Mouse (Mus musculus) stomach, embryonic 14.5 days (tissue): ENCODE results near the gene Sec14l4. TPM values are rescaled to one million over a fixed set of nuclear protein-coding genes. Genes with fewer than 3 reads are reported as not detected.
A peak's percentile ranks its signal among the peaks of the same experiment; 100 is the strongest.

Experiments used
- ATAC-seq: fragments of 200-750 bp; cut with Nextera tagmentation; 2 replicates; pipeline ENCODE4 v1.8.0; 2017; ENCODE audit warnings: low read depth, moderate TSS enrichment; ENCODE audit not compliant: insufficient number of reproducible peaks, insufficient read depth, low FRiP score
- H3K27ac ChIP-seq: fragments of 300-500 bp; sonication (generic); 2 replicates; pipeline ENCODE4 v1.5.1; 2014; ENCODE audit warnings: mild to moderate bottlenecking, low read length, moderate library complexity, mixed read lengths
- H3K27me3 ChIP-seq: fragments of 300-500 bp; sonication (generic); 2 replicates; pipeline ENCODE4 v1.6.1; 2014; ENCODE audit warnings: low read length, control low read depth, mixed read lengths; ENCODE audit not compliant: control insufficient read depth, insufficient read depth
- H3K36me3 ChIP-seq: fragments of 300-500 bp; sonication (generic); 2 replicates; pipeline ENCODE4 v1.6.1; 2014; ENCODE audit warnings: mild to moderate bottlenecking, control low read depth, low read length, moderate library complexity, mixed read lengths; ENCODE audit not compliant: control insufficient read depth, insufficient read depth
- H3K4me1 ChIP-seq: fragments of 300-500 bp; sonication (generic); 2 replicates; pipeline ENCODE4 v1.6.1; 2014; ENCODE audit warnings: low read length, control low read depth, mixed read lengths; ENCODE audit not compliant: control insufficient read depth, insufficient read depth
- H3K4me2 ChIP-seq: fragments of 300-500 bp; sonication (generic); replicated peaks from 2 replicates; pipeline ENCODE4 v1.6.1; 2014; ENCODE audit warnings: low read depth, low read length, control low read depth
- H3K4me3 ChIP-seq: fragments of 300-500 bp; sonication (generic); 2 replicates; pipeline ENCODE4 v1.5.1; 2014; ENCODE audit warnings: low read depth, low read length, control low read depth
- H3K9ac ChIP-seq: fragments of 300-500 bp; sonication (generic); replicated peaks from 2 replicates; pipeline ENCODE4 v1.6.1; 2014; ENCODE audit warnings: low read depth, mild to moderate bottlenecking, control low read depth, low read length, moderate library complexity, mixed read lengths
- H3K9me3 ChIP-seq: fragments of 300-500 bp; sonication (generic); 2 replicates; pipeline ENCODE4 v1.6.1; 2016; ENCODE audit warnings: low read depth, low read length, control low read depth; ENCODE audit not compliant: control insufficient read depth
- WGBS: fragments of 180-500 bp; shearing (Covaris S2); extraction: QIAGEN DNeasy Blood & Tissue Kit; methylation state at CpG from one replicate; pipeline ENCODE4 v1.1.7; 2014; 5-methylcytosine and 5-hydroxymethylcytosine counted together
- polyA plus RNA-seq: library from polyadenylated mRNA; unstranded; fragments of >200 nt; fragmentation: Nextera tagmentation; extraction: Ambion mirVana; gene quantifications from 2 replicates; pipeline ENCODE4 v1.2.1, GENCODE M21; 2014

Sec14l4 gene
- polyA plus RNA-seq, 1 experiment from 2014 or later, result 0.51 TPM

DNA sequence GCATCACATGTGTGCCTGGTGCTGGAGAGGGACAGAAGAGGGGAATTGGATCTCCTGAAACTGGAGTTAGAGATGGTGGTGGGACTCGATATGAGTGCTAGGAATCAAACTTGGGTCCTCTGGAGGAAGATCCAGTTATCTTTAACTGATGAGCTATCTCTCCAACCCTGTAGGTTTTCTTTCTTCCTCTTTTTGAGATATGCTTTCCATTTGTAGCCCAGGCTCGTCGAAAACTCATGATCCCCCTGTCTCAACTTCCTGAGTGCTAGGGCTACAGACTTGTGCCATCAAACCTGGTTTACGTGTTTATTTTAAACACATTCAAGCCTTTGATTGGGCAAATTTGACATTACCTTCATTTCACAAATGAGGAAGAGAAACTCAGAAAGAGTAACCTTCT, 2.9 kb downstream of the Sec14l4 start:
- Histone ChIP-seq H3K4me1 (no peaks in the 10 kb centered on the region), H3K4me2 (no peak overlapping the region), H3K9ac (no peak overlapping the region), H3K4me3 (no peak overlapping the region), H3K36me3 (no peaks in the 10 kb centered on the region), H3K27me3 (no peaks in the 10 kb centered on the region), H3K27ac (no peak overlapping the region), H3K9me3 (no peaks in the 10 kb centered on the region)
- 82% methylated on average over 4 of the region's 4 CpGs for WGBS
- ATAC-seq, result no peak

GRCm38 (mm10) chr11:4035116-4035892, 4.0 kb downstream of the Sec14l4 start:
- H3K9ac ChIP-seq, result no peak overlapping the region
- peak; percentile 49 for ATAC-seq
- no peak overlapping the region for H3K4me3 ChIP-seq
- no peak overlapping the region for H3K27ac ChIP-seq
- no peaks in the 10 kb centered on the region for H3K27me3 ChIP-seq
- H3K9me3 ChIP-seq, result no peaks in the 10 kb centered on the region
- H3K4me2 ChIP-seq, result no peak overlapping the region
- no peaks in the 10 kb centered on the region for H3K4me1 ChIP-seq
- no peaks in the 10 kb centered on the region for H3K36me3 ChIP-seq
- WGBS, result 54% methylated on average over 18 of the region's 18 CpGs

- ATAC-seq, result no peak
- Histone ChIP-seq H3K4me1 (no peaks in the 10 kb centered on the region), H3K4me2 (no peak overlapping the region), H3K9ac (no peak overlapping the region), H3K27ac (no peak overlapping the region), H3K36me3 (no peaks in the 10 kb centered on the region), H3K27me3 (no peaks in the 10 kb centered on the region), H3K4me3 (no peak overlapping the region), H3K9me3 (no peaks in the 10 kb centered on the region)
- WGBS, result 81% methylated on average over 6 of the region's 6 CpGs
Measured at GRCm38 (mm10) chr11:4035916-4036315, 4.7 kb downstream of the Sec14l4 start.

GRCm38 (mm10) chr11:4036365-4037084, 5.3 kb downstream of the Sec14l4 start:
- no peak overlapping the region for H3K27ac ChIP-seq
- WGBS, result 73% methylated on average over 9 of the region's 9 CpGs
- no peaks in the 10 kb centered on the region for H3K36me3 ChIP-seq
- no peak for ATAC-seq
- H3K4me2 ChIP-seq, result no peak overlapping the region
- no peak overlapping the region for H3K4me3 ChIP-seq
- H3K27me3 ChIP-seq, result no peaks in the 10 kb centered on the region
- no peaks in the 10 kb centered on the region for H3K9me3 ChIP-seq
- no peaks in the 10 kb centered on the region for H3K4me1 ChIP-seq
- H3K9ac ChIP-seq, result no peak overlapping the region

GRCm38 (mm10) chr11:4039951-4040350, 8.7 kb downstream of the Sec14l4 start:
- no peaks in the 10 kb centered on the region for H3K9me3 ChIP-seq
- no peak overlapping the region for H3K9ac ChIP-seq
- H3K36me3 ChIP-seq, result no peaks in the 10 kb centered on the region
- H3K4me3 ChIP-seq, result no peak overlapping the region
- no peak overlapping the region for H3K27ac ChIP-seq
- 95% methylated on average over 4 of the region's 4 CpGs for WGBS
- no peak for ATAC-seq
- H3K27me3 ChIP-seq, result no peaks in the 10 kb centered on the region
- H3K4me1 ChIP-seq, result no peaks in the 10 kb centered on the region
- H3K4me2 ChIP-seq, result no peak overlapping the region

DNA sequence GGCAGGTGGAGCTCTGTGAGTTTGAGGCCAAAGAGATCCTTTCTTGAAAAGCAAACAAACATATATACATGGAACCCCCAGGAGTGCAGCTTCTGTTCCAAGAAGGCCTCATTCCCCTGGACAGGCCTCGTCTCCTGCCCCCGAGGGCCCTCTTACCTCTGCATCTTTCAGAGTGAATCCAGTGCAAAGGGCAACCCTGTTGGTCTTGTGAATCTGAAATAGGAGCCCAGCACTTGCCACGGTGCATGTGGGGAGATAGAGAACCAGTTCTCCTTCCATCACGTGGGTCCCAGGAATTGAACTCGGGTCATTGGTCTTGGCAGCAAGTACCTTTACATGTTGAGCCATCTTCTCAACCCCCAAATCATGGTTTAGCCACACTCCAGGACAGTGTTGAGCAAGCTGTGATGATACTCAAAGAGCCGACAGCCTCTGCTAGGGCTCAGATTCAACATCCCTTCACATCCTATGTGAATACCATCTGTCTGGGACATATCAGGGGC, 9.9 kb downstream of the Sec14l4 start:
- no peak for ATAC-seq
- H3K9ac ChIP-seq, result no peak overlapping the region

GRCm38 (mm10) chr11:4043081-4043480, 11.8 kb downstream of the Sec14l4 start:
- 91% methylated on average over 7 of the region's 7 CpGs for WGBS
- no peaks in the 10 kb centered on the region for H3K4me1 ChIP-seq
- H3K4me2 ChIP-seq, result no peak overlapping the region
- no peak for ATAC-seq
- no peaks in the 10 kb centered on the region for H3K9me3 ChIP-seq
- no peak overlapping the region for H3K27ac ChIP-seq
- no peak overlapping the region for H3K4me3 ChIP-seq
- H3K36me3 ChIP-seq, result no peaks in the 10 kb centered on the region
- no peaks in the 10 kb centered on the region for H3K27me3 ChIP-seq
- no peak overlapping the region for H3K9ac ChIP-seq

More for the DNA sequence above, 9.9 kb downstream of the Sec14l4 start:
- no peak overlapping the region for H3K4me3 ChIP-seq
- no peaks in the 10 kb centered on the region for H3K9me3 ChIP-seq
- H3K4me2 ChIP-seq, result no peak overlapping the region
- no peaks in the 10 kb centered on the region for H3K27me3 ChIP-seq
- no peaks in the 10 kb centered on the region for H3K36me3 ChIP-seq
- H3K4me1 ChIP-seq, result no peaks in the 10 kb centered on the region
- 81% methylated on average over 6 of the region's 6 CpGs for WGBS
- no peak overlapping the region for H3K27ac ChIP-seq

- Histone ChIP-seq H3K4me2 (no peak overlapping the region), H3K36me3 (no peaks in the 10 kb centered on the region), H3K27ac (no peak overlapping the region), H3K9me3 (no peaks in the 10 kb centered on the region), H3K4me1 (no peaks in the 10 kb centered on the region), H3K27me3 (no peaks in the 10 kb centered on the region), H3K9ac (no peak overlapping the region), H3K4me3 (no peak overlapping the region)
- 64% methylated on average over 4 of the region's 5 CpGs for WGBS
- no peak for ATAC-seq
Measured at GRCm38 (mm10) chr11:4046526-4046925, 15.3 kb downstream of the Sec14l4 start.
